Mouse (Mus musculus) cerebellum, adult 9-10 months (tissue): ENCODE results near the gene Hmg20b.

Experiments used
- DNase-seq: peaks from one replicate; pipeline ENCODE4 v3.0.0; 2022

Hmg20b gene

GRCm38 (mm10) chr10:81377793-81378552, 27.7 kb upstream of the Hmg20b start, which contains the start of gene Fzr1:
Gene Fzr1, minus strand, starts transcription at chr10:81378516.
- DNase-seq: no peak

GRCm38 (mm10) chr10:81377362-81377664, 27.0 kb upstream of the Hmg20b start:
- no peak for DNase-seq

DNA sequence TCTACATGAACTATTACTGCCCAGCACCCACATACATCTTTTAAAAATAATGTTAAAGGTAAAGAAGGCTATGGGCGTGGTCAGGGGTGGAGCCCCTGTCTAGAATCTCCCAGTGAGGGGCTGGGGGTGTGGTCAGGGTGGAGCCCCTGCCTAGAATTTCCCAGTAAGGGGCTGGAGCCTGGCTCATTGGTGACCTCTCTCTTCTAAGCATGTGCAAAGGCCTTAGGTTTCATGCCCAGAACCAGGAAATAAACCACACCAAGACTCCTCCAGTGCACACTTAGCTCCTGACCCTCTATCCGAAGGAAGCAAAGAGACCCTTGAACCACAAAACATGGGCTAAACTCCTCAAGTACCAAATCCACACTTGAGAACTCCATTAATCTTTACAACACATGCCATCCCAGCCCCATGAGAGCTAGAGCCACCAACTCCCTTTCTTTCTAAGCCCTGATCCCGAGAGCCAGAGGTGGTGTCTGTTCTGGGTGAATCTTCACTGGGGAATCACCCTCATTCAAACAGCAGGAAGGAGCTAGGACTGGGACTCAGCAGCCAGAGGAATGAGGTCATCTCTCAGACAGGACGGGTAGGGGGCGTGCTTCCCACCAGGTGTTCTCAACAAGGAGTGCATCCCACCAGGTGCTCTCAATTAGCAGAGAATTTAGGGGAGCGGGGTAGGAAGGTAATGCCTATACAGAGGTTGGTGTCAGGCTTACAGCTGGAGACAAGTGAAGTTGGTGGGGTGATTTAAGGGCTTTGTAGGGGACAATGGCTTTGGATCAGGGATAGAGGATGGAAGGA, 26.5 kb upstream of the Hmg20b start:
- peak; percentile 67 for DNase-seq

DNA sequence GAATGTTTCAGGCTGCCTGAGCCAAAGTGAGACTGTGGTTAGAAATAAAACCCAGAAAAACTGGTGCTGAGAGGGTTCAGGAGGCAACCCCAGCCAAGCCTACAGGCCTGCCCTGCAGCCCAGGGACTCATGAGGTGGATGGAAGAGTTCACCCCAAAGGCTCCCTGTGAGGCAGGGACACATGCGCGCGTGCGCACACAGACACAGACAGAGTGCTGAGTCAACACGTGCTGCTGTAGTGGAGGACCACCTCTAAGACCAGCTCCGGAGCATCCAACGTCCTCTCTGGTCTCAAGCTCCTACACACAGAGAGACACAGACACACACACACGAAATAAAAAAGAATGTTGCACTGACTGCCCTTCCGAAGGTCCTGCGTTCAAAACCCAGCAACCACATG, 25.0 kb upstream of the Hmg20b start:
- no peak for DNase-seq

DNA sequence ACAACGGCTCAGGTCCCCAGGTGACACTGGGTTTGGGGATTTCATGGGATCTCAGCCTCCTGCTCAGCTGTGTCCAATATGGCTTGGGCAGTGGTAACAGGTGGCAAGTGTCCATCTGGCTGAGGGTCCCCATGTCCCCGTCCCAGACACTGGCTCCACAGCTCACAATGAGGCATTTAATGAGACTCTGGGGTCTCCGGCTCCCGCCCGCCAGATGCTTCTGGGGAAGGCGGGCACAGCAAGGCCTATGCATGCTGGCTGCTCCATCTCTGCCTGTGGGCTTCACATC, 16.9 kb upstream of the Hmg20b start:
- DNase-seq: no peak

- DNase-seq: no peak
Measured at GRCm38 (mm10) chr10:81366477-81367206, 16.4 kb upstream of the Hmg20b start.

DNA sequence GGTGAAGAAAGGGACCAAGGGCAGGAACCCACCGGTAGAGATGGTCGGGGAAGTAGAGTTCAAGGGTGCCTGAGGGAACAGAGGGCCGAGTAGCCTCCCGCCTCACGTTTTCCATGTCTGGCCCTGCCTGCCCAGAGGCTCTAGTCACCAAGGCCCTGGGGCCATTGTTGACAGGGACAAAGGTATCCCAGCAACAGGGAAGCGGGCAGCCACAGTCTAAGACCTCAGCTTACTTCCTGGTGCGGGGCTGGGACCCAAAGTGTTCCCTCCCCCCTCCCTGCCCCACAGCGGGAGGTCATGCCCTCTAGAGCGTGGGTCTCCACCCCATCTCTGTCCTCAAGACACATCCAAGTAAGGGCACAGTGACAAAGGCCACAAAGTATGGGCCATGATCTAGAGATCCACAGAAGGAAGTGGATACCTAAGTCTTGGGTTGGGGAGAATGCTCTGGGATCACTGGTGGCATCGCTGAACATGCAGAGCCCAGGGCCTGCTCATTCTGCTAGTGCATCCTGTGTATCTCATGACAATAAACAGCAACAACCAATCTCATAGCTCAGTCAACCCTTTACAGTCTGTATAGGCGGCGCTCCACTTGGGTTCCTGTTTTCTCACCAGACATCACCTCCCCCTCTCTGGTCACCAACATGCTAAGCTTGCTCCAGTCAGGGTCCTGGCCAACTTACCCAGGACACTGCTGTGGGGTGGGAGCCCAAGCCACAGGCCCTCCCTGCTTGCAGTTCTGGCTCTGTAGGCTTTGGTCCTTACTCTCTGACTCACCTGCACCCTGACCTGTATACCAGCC, 15.6 kb upstream of the Hmg20b start, which contains the start of gene 4930404N11Rik:
4930404N11Rik (minus strand) TSS at position 145 of the 805 bp plus-strand sequence.
- DNase-seq: no peak

DNA sequence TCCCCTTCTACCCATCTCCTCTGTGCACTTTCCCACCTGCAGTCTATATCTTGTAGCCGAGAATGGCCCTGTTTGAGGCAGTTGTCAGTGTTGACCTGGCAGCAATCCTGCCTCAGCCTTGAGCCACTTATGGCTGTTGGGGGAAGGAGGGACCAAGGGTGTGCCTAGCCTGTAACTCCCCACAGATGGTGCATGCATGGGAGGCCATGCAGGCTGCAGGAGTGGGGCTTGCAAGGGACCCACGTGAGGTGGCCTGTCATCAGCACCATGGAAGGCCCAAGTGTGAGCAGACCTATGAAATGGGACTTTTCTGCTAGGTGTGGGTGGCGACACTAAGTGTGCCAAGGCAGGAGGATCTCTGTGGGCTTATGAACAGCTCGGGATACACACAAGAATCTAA, 14.8 kb upstream of the Hmg20b start:
- DNase-seq: no peak

- no peak for DNase-seq
Measured at GRCm38 (mm10) chr10:81364666-81365065, 14.4 kb upstream of the Hmg20b start.

- DNase-seq: no peak
Measured at GRCm38 (mm10) chr10:81363436-81364346, 13.4 kb upstream of the Hmg20b start.

DNA sequence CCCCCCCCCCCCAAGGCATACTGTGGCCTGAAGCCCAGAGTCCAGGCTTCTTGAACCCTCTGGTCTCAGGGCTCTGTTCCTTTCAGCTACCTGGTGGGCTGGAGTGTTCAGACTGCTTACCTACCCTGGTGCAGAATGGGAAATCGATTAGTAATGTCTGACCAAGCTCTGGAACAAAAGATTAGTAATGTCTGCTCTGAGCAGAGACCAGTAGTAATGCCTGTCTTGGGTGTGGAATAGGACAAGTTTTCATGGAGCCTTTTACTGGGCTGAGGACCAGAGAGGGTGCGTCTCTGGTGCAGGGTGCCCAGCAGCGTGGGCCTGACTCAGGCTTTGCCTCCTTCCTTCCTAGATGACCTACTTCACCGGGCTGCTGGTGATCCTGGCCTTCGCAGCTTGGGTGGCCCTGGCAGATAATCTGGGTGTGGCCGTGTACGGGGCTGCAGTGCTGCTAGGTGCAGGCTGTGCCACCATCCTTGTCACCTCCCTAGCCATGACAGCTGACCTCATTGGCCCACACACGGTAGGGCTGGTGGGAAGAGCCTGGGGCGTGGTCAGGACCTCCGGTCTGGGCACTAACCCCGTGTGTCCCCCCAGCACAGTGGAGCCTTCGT, 12.2 kb upstream of the Hmg20b start:
- no peak for DNase-seq

DNA sequence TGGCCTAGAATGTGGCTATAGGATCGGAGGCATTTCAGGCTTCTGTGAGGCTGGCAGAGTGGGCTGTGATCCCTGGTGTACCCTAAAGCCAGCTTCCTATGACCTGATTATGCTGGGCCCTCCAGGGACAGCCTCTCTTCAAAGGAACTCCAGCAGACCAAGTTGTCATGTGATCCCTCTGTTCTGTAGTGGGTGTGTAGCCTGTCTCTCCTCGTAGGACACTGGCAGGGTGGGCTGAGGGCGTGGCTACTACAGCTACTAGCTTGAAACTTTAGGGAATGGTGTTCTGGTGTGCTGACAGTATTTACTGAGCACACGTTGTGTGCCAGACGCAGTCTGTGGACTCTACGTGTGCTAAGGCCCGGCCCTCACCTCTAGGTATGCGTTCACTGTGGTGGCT, 10.4 kb upstream of the Hmg20b start:
- DNase-seq: no peak

- no peak for DNase-seq
Measured at GRCm38 (mm10) chr10:81358841-81359240, 8.6 kb upstream of the Hmg20b start.

GRCm38 (mm10) chr10:81358209-81358608, 7.9 kb upstream of the Hmg20b start:
- DNase-seq: no peak

DNA sequence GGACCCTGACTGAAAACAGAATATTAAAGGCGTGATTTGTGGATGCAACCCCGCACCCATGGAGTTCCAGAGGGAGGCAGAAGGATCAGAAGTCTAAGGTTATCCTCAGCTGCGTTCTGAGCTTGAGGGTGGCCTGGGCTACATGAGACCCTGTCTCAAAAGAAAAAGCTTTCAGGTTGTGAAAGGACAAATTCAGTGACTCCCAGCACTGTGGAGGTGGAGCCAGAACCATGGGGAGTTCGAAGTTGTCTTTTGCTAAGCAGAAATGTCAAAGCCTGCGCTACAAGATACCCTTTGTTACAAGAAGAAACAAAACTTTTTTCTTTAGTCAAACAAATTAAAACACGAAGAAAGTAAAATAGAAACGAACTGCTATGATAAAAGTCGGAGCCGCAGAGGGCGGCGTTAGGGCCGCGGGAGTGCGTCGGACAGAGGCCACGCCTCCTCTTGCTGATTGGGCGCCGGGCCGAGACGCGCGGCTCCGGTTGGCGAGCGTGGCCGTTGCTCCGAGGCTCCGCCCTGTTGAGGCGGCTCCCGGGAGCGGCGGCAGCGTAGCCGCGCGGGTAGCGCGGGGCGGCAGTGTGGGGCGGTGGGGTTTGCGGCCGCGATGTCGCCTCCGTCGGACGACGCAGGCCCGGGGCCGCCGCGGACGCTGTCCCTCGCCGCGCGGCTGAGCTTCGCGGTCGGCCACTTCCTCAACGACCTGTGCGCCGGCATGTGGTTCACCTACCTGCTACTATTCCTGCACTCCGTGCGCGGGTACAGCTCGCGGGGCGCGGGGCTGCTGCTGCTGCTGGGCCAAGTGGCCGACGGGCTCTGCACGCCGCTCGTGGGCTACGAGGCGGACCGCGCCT, 6.9 kb upstream of the Hmg20b start, which contains the start of gene Mfsd12:
Mfsd12 (plus strand) TSS at position 501 of the 854 bp plus-strand sequence.
- DNase-seq: peak; percentile 85

DNA sequence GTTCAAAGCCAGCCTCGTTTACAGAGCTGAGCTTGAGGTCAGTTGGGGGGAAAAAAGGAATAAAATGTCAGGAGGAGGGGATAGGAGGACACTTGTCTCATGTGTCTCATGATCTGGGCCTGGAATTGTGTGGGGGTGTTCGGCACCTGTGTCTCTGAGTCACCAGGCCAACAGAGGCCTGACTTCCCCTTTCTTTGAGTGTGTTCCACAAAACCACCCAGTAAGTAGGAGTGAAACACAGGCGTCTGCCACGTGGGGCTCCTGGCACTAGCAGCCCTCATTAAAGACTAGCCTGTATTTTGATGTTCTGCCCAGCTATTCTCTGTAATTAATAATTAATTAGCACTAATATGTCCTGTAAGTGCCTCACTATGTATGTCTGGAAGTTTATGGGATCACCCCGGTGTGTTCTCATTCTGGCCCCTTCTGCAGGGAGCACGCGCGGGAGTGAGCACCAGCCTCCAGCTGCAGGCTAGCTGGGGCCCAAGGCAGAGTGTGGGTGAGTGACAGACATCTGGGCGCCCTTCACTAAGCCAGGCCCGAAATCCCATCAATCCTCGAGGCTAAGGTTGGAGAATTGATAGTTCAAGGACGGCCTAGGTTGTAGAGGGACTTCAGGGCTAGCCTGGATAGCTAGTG, 6.2 kb upstream of the Hmg20b start:
- peak; percentile 43 for DNase-seq

DNA sequence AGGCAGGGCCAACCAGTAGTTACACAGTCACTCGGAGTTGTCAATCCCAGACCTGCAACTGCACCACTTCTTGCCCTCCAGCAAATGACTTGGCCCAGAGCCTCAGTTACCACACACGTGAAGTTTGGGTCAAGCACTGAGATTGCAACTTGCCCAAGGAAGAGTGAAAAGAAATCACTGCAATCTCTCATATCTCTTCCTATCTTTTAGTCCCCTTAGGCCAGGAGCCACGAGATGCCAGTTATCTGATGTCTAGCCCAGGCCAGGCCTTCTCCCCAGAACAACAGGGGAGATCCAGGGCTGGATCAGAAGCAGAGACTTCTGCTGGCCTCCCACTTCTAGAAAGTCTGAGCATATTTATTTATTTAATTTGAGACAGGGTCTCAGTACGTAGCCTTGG, 5.3 kb upstream of the Hmg20b start:
- DNase-seq: peak; percentile 27

DNA sequence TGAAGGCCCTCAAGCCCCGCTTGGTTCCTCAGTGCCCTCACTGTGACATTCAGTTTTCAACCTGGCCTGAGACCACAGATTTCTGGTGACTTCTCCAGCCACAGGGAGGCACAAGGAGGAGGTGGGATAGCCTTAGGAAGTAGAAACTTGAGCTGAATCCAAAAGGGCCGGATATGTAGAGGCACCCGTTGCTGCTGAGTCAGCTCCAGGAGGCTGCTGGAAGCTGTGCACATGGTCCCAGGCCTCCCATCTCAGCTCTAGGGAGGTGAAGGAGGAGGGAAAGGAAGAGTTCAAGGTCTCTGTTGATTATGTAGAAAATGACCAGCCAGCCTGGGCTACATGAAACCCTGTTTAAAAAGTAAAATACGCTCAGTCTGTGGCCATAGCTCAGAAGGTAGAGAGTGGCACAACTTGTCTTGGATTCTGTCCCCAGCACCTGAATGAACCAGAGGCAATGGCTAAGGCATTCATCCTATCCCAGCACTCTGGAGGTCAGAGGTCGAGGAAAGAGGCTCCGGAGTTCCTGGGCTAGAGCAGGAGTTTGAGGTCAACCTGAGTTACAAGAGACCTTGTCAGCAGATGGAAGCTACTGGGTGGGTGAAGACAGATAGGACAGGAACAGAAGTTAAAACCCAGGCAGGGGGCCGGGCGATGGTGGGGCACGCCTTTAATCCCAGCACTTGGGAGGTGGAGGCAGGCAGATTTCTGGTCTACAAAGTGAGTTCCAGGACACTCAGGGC, 4.6 kb upstream of the Hmg20b start:
- peak; percentile 38 for DNase-seq

DNA sequence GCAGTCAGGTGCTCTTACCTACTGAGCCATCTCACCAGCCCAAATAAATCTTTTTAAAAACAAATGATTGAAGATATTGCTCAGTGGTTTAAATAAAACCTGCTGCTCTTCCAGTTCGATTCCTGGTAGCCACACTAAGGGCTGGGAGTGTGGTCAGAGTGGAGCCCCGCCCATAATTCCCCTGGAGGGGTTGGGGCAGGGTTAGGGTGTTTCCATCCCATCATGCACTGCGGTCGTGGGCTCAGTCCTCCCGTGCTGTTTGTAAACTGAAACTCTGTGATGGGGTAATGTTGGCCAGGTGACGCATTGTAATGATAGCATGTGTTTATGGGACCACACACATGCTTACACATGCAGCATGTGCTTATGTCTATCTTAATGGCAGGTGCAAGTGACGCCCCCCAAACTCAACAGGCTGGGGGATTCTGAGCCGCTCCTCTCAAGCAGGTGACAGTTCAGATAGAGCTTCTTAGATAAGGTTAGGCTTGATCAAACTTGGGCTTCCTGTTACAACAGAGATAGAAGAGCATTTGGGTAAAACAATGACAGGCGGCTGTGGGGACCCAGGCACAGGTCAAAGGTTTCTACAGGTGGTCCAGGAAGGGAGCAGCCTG, 1.5 kb upstream of the Hmg20b start:
- peak; percentile 51 for DNase-seq
